Mouse (Mus musculus) liver, embryonic 12.5 days (tissue): Measurements from ENCODE around the gene Ank2. TPM values are rescaled to one million over a fixed set of nuclear protein-coding genes. Genes with fewer than 3 reads are reported as not detected.
A peak's percentile ranks its signal among the peaks of the same experiment; 100 is the strongest.

Experiments used
- ATAC-seq: fragments of 200-750 bp; cut with Nextera tagmentation; 2 replicates; pipeline ENCODE4 v1.8.0; 2017; ENCODE audit warnings: moderate number of reproducible peaks, mild to moderate bottlenecking, moderate library complexity
- H3K27ac ChIP-seq: fragments of 300-500 bp; sonication (generic); 2 replicates; pipeline ENCODE4 v1.5.1; 2016; ENCODE audit warnings: mild to moderate bottlenecking
- H3K27me3 ChIP-seq: fragments of 300-500 bp; sonication (generic); replicated peaks from 2 replicates; pipeline ENCODE4 v1.6.1; 2016; ENCODE audit warnings: mild to moderate bottlenecking, moderate library complexity
- H3K36me3 ChIP-seq: fragments of 300-500 bp; sonication (generic); 2 replicates; pipeline ENCODE4 v1.6.1; 2016; ENCODE audit warnings: mild to moderate bottlenecking, moderate library complexity
- H3K4me1 ChIP-seq: fragments of 300-500 bp; sonication (generic); 2 replicates; pipeline ENCODE4 v1.6.1; 2016
- H3K4me2 ChIP-seq: fragments of 300-500 bp; sonication (generic); 2 replicates; pipeline ENCODE4 v1.6.1; 2016; ENCODE audit warnings: mild to moderate bottlenecking, moderate library complexity
- H3K4me3 ChIP-seq: fragments of 300-500 bp; sonication (generic); 2 replicates; pipeline ENCODE4 v1.5.1; 2016; ENCODE audit warnings: mild to moderate bottlenecking, moderate library complexity
- H3K9ac ChIP-seq: fragments of 300-500 bp; sonication (generic); 2 replicates; pipeline ENCODE4 v1.6.1; 2016; ENCODE audit warnings: mild to moderate bottlenecking, moderate library complexity
- H3K9me3 ChIP-seq: fragments of 300-500 bp; sonication (generic); replicated peaks from 2 replicates; pipeline ENCODE4 v1.6.1; 2016; ENCODE audit warnings: mild to moderate bottlenecking, moderate library complexity
- WGBS: fragments of 180-500 bp; shearing (Covaris S2); methylation state at CpG from one replicate; pipeline ENCODE4 v1.1.7; 2016; ENCODE audit not compliant: insufficient replicate concordance; 5-methylcytosine and 5-hydroxymethylcytosine counted together
- polyA plus RNA-seq: library from polyadenylated mRNA; unstranded; fragments of >200 nt; fragmentation: Nextera tagmentation; extraction: Ambion mirVana; gene quantifications from 2 replicates; pipeline ENCODE4 v1.2.1, GENCODE M21; 2016

Gene Ank2
- polyA plus RNA-seq, 1 experiment from 2014 or later, result 9.0 TPM

DNA sequence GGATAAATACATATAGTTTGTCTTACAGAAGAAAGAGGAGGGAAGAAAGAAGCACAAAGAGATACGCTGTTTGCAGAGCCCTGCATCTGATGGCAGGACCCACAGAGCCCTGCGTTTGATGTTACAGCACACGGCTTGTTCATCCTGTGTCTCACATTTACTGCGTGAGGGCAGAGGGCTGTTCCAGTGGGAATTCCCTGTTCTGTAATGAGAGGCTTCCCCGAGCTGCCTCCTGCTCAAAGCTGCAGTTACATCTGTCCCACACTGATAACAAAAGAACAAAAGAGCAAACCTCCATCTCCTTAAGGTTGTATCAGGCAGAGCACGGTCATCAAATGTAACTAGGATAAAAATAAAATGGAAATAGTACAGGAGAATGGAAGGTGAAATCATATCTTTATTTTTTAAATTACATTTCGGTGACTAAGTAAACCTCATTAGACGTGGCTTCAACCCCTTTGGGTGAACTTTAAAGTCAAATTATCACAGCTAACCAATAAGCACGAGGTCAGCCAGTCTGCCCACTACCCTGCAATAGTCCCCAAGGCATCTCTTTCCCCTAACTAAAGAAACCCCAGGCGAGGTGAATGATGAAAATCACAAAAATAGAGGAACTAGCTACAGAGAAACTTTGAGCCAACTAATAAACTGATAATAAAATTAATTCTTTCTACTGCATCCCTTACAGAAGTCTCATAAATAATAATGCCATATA lies 255.1 kb downstream of the Ank2 start:
- Histone ChIP-seq H3K4me1 (no peaks in the 10 kb centered on the region), H3K9ac (no peak overlapping the region), H3K36me3 (no peaks in the 10 kb centered on the region), H3K27me3 (no peaks in the 10 kb centered on the region), H3K4me2 (no peak overlapping the region), H3K4me3 (no peak overlapping the region), H3K27ac (no peak overlapping the region), H3K9me3 (no peaks in the 10 kb centered on the region)
- ATAC-seq, result no peak
- WGBS, result 41% methylated on average over 10 of the region's 10 CpGs

GRCm38 (mm10) chr3:127242234-127242810 lies 256.8 kb downstream of the Ank2 start:
- H3K9me3 ChIP-seq, result no peaks in the 10 kb centered on the region
- H3K4me3 ChIP-seq, result no peak overlapping the region
- H3K4me2 ChIP-seq, result no peak overlapping the region
- no peaks in the 10 kb centered on the region for H3K4me1 ChIP-seq
- H3K36me3 ChIP-seq, result no peaks in the 10 kb centered on the region
- ATAC-seq, result no peak
- 74% methylated on average over 11 of the region's 11 CpGs for WGBS
- H3K27ac ChIP-seq, result no peak overlapping the region
- H3K9ac ChIP-seq, result no peak overlapping the region
- H3K27me3 ChIP-seq, result no peaks in the 10 kb centered on the region

DNA sequence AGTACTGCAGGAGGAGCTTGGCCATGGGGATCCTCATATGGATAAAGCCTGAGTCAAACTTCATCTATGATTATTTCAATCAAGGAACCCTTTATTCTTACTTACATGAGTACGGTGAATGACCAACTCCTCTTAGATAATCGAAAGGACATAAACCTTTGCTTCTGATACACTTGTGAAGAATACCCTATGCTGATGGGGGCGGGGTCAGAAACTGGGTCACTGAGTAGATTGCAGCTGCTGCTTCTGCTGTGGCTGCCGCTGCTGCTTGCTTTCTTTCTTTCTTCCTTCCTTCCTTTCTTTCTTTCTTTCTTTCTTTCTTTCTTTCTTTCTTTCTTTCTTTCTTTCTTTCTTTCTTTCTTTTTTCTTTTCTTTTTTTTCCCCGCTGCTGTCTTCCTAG lies 263.9 kb downstream of the Ank2 start:
- Histone ChIP-seq H3K9me3 (no peaks in the 10 kb centered on the region), H3K27ac (no peak overlapping the region), H3K4me1 (no peaks in the 10 kb centered on the region), H3K4me2 (no peak overlapping the region), H3K36me3 (no peaks in the 10 kb centered on the region), H3K9ac (no peak overlapping the region), H3K4me3 (no peak overlapping the region), H3K27me3 (no peaks in the 10 kb centered on the region)
- ATAC-seq, result no peak
- WGBS, result 64% methylated on average over 5 of the region's 5 CpGs

DNA sequence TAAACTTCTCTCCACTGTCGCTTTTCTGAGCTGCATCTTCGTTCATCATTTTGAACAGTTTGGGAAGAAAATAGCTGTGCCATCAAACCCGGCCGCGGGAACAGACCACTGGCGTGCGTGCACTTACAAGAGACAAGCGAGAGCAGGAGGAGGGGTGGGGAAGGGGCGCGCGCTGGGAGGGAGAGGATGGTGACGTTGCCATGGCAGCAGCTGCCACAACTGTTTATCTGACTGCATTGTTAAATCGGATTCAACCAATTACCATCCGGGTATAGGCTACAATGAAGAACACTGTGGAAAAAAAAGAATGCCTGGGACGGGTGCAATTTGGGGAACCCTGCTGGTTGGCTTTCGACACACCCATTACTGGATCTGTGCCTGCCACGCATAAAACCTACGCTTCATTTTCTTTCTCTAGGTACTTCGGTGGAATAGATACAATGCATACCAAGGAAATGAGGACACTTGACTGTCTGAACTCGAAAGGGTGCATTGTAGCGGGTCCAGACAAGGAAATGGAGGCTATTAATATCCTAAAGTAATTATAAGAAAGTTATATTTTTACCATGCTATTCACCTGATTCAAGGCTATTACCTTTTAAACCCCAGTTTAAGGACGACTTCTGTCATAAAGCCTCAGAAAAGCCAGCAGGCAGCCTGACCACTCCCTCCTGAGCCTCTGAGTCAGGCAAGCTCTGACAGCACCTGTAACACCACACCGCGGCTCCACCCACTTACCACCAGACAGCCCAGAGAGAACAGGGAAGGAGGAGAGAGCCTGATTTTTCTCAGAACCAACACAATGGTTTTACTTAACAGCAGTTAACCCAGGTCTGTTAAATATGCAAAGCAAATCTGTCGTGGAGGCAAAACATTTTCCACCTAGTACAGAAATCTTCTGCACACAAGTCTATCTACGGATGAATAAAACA lies 273.1 kb downstream of the Ank2 start:
- H3K4me3 ChIP-seq, result no peak overlapping the region
- H3K27ac ChIP-seq, result no peak overlapping the region
- H3K9ac ChIP-seq, result no peak overlapping the region
- H3K36me3 ChIP-seq, result no peaks in the 10 kb centered on the region
- WGBS, result 7% methylated on average over 26 of the region's 26 CpGs
- no peaks in the 10 kb centered on the region for H3K4me1 ChIP-seq
- H3K9me3 ChIP-seq, result no peaks in the 10 kb centered on the region
- peak overlapping the region; percentile 48 for H3K4me2 ChIP-seq
- peaks cover 13% of the 10 kb centered on the region for H3K27me3 ChIP-seq
- ATAC-seq, result no peak

GRCm38 (mm10) chr3:127225167-127225798 lies 273.9 kb downstream of the Ank2 start:
- no peaks in the 10 kb centered on the region for H3K4me1 ChIP-seq
- no peak overlapping the region for H3K4me3 ChIP-seq
- H3K9me3 ChIP-seq, result no peaks in the 10 kb centered on the region
- H3K36me3 ChIP-seq, result no peaks in the 10 kb centered on the region
- no peak overlapping the region for H3K27ac ChIP-seq
- ATAC-seq, result no peak
- peaks cover 13% of the 10 kb centered on the region for H3K27me3 ChIP-seq
- H3K9ac ChIP-seq, result no peak overlapping the region
- WGBS, result 22% methylated on average over 16 of the region's 16 CpGs
- peak overlapping the region; percentile 48 for H3K4me2 ChIP-seq

DNA sequence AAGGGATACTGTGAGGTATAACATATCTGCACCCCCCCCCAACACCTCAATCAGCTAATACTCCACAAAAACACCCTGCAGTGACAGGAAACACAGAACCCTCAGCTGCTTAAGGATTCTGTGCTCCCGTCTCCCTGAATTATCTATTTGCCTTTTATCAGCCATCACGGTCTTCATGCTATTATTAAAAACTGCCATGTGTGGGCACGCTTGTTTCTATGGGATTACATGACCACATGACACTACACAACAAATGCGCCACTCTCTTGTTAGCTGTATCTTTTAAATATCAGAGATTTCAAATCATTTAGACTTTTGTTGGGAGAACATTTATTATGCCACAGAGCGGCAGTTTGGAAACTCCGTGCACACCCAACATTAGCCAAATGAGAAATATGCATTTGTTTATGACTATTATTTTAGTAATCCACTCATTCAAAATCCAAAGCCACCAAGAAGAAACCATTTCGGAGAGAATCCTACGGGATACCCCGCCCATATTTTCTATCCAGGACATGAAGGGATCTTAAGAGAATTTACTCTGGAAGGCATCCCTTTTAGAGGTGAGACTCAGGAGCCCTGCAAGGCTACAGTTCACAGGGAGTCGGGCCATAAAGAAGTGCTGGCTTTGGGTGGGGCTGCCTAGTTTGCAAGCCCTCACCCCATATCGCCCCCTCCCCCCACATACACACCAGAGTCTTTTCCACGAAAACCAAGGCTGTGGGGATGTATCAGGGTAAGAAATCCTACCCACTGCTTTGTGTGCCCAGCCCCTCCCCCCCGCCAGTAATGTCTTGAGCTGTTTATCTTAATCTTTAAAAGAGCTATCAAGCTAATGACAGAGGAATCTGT lies 274.6 kb downstream of the Ank2 start:
- Histone ChIP-seq H3K9me3 (no peaks in the 10 kb centered on the region), H3K4me1 (no peaks in the 10 kb centered on the region), H3K9ac (no peak overlapping the region), H3K36me3 (no peaks in the 10 kb centered on the region), H3K27me3 (peaks cover 13% of the 10 kb centered on the region), H3K4me2 (no peak overlapping the region), H3K27ac (no peak overlapping the region), H3K4me3 (no peak overlapping the region)
- no peak for ATAC-seq
- WGBS, result 57% methylated on average over 13 of the region's 13 CpGs

- H3K4me3 ChIP-seq, result no peak overlapping the region
- peaks cover 13% of the 10 kb centered on the region for H3K27me3 ChIP-seq
- no peak overlapping the region for H3K4me2 ChIP-seq
- no peaks in the 10 kb centered on the region for H3K9me3 ChIP-seq
- H3K36me3 ChIP-seq, result no peaks in the 10 kb centered on the region
- 44% methylated on average over 2 of the region's 2 CpGs for WGBS
- no peaks in the 10 kb centered on the region for H3K4me1 ChIP-seq
- ATAC-seq, result no peak
- H3K9ac ChIP-seq, result no peak overlapping the region
- H3K27ac ChIP-seq, result no peak overlapping the region
Measured at GRCm38 (mm10) chr3:127222086-127222485, 277.1 kb downstream of the Ank2 start.

DNA sequence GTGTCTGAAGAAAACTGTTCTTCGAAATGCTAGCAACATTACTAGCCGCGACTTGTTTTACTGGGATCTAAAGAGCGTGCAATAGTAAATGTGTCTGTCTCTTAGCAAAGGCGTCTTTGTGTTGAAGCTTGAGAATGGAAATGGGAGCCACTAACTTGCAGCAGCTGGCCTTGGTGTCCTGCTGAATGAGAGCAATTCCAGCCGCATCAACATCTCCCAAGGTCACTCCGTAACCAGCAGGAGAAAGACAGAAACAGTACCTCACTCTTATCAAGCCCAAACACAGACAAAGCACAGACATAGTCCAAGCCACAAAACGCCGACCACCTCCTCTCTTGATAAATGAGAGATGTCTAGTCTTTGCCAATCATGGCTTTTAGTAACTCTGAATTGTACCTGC lies 278.3 kb downstream of the Ank2 start:
- ATAC-seq, result no peak
- no peak overlapping the region for H3K4me3 ChIP-seq
- 64% methylated on average over 9 of the region's 9 CpGs for WGBS
- H3K4me2 ChIP-seq, result no peak overlapping the region
- no peak overlapping the region for H3K27ac ChIP-seq
- H3K9ac ChIP-seq, result no peak overlapping the region
- H3K4me1 ChIP-seq, result no peaks in the 10 kb centered on the region
- no peaks in the 10 kb centered on the region for H3K9me3 ChIP-seq
- H3K36me3 ChIP-seq, result no peaks in the 10 kb centered on the region
- peaks cover 6% of the 10 kb centered on the region for H3K27me3 ChIP-seq

GRCm38 (mm10) chr3:127213534-127213933 lies 285.6 kb downstream of the Ank2 start:
- Histone ChIP-seq H3K36me3 (no peaks in the 10 kb centered on the region), H3K4me1 (no peaks in the 10 kb centered on the region), H3K9me3 (no peaks in the 10 kb centered on the region), H3K4me3 (no peak overlapping the region), H3K9ac (no peak overlapping the region), H3K27ac (no peak overlapping the region), H3K4me2 (no peak overlapping the region), H3K27me3 (no peaks in the 10 kb centered on the region)
- WGBS, result 61% methylated on average over 5 of the region's 5 CpGs
- no peak for ATAC-seq

- no peak overlapping the region for H3K9ac ChIP-seq
- no peak overlapping the region for H3K4me2 ChIP-seq
- H3K4me3 ChIP-seq, result no peak overlapping the region
- ATAC-seq, result no peak
- 54% methylated on average over 3 of the region's 3 CpGs for WGBS
- no peaks in the 10 kb centered on the region for H3K9me3 ChIP-seq
- no peaks in the 10 kb centered on the region for H3K4me1 ChIP-seq
- no peaks in the 10 kb centered on the region for H3K36me3 ChIP-seq
- no peak overlapping the region for H3K27ac ChIP-seq
- H3K27me3 ChIP-seq, result no peaks in the 10 kb centered on the region
Measured at GRCm38 (mm10) chr3:127211119-127211518, 288.0 kb downstream of the Ank2 start.

DNA sequence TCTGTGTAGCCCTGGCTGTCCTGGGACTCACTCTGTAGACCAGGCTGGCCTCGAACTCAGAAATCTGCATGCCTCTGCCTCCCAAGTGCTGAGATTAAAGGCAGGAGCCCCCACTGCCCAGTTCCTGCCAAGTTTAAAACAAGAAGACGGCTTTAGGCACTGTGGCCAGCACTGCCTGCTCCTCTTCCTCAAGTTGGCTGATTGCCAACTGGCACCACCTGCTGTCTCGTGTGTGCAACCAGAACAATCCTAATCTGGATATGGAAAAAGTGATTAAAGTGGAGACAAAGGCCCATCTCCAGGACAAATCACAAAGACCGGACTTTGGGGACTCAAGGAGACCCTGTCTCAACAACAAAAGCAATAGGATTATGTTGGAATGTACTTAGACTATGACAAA lies 288.6 kb downstream of the Ank2 start:
- Histone ChIP-seq H3K4me3 (no peak overlapping the region), H3K36me3 (no peaks in the 10 kb centered on the region), H3K27ac (no peak overlapping the region), H3K9ac (no peak overlapping the region), H3K4me2 (no peak overlapping the region), H3K4me1 (no peaks in the 10 kb centered on the region), H3K27me3 (no peaks in the 10 kb centered on the region), H3K9me3 (no peaks in the 10 kb centered on the region)
- 45% methylated on average over 4 of the region's 4 CpGs for WGBS
- ATAC-seq, result no peak
